Mouse (Mus musculus): ENCODE measurements around the gene Pmvk.

- TF ChIP-seq POLR2A (IDR thresholded peaks at IDR 0.05; ENCODE audit: insufficient read depth, low read depth, low read length) (no peak), CTCF (IDR thresholded peaks at IDR 0.05) (peak; percentile 100), EP300 (IDR thresholded peaks at IDR 0.05; ENCODE audit: insufficient read depth, low read depth, low read length) (peak; percentile 72; the same call in 1 of the 2 replicates)
Observed at GRCm38 (mm10) chr3:89484766-89485524, 30.6 kb downstream of the Pmvk start.
